Mouse (Mus musculus) layer of hippocampus, adult 2 months (tissue): ENCODE data around the gene Zyx. TPM values are rescaled to one million over a fixed set of nuclear protein-coding genes. Genes with fewer than 3 reads are reported as not detected.
A peak's percentile ranks its signal among the peaks of the same experiment; 100 is the strongest.

Source experiments
- DNase-seq, 2 experiments: peaks; one replicate each; pipeline ENCODE4 v3.0.0; 2022; ENCODE audit warnings: low spot score in 2 of 2
- H3K27ac ChIP-seq: fragments of 200-600 bp; 2 replicates; pipeline ENCODE4 v1.8.1; 2022
- H3K4me3 ChIP-seq: fragments of 200-600 bp; 2 replicates; pipeline ENCODE4 v1.8.1; 2022; ENCODE audit warnings: mild to moderate bottlenecking
- CTCF ChIP-seq: fragments of 200-600 bp; conservative IDR thresholded peaks from 2 replicates; pipeline ENCODE4 v1.8.1; 2022; ENCODE audit warnings: antibody characterized with exemption, mild to moderate bottlenecking, moderate library complexity
- total RNA-seq, 2 experiments: library from RNA; stranded (reverse); gene quantifications; 2 replicates each; pipeline ENCODE4 v1.2.3; 2021

Zyx gene
- total RNA-seq, 2 experiments from 2014 or later, result 44.3 to 44.5 TPM

- Histone ChIP-seq H3K4me3 (no peak overlapping the region), H3K27ac (no peak overlapping the region; the same call in 1 of the 2 replicates)
- no peak for TF ChIP-seq CTCF
Measured at GRCm38 (mm10) chr6:42353180-42353579, 3.8 kb downstream of the Zyx start.

GRCm38 (mm10) chr6:42354076-42355019 is 4.9 kb downstream of the Zyx start:
- TF ChIP-seq CTCF, result no peak
- DNase-seq, result no peak
- Histone ChIP-seq H3K27ac (peak overlapping the region; percentile 28; the same call in 1 of the 2 replicates), H3K4me3 (no peak overlapping the region)

More at GRCm38 (mm10) chr6:42353180-42353579, 3.8 kb downstream of the Zyx start:
- no peak for DNase-seq

GRCm38 (mm10) chr6:42355366-42355765 is 5.9 kb downstream of the Zyx start:
- Histone ChIP-seq H3K27ac (no peak overlapping the region), H3K4me3 (no peak overlapping the region)
- no peak for DNase-seq
- TF ChIP-seq CTCF, result no peak

GRCm38 (mm10) chr6:42355794-42356600 is 6.6 kb downstream of the Zyx start:
- no peak overlapping the region for H3K4me3 ChIP-seq
- no peak for TF ChIP-seq CTCF
- no peak for DNase-seq
- no peak overlapping the region for H3K27ac ChIP-seq

GRCm38 (mm10) chr6:42356913-42357312 is 7.5 kb downstream of the Zyx start:
- no peak for TF ChIP-seq CTCF
- no peak overlapping the region for H3K4me3 ChIP-seq
- no peak for DNase-seq

GRCm38 (mm10) chr6:42357901-42358300 is 8.5 kb downstream of the Zyx start:
- Histone ChIP-seq H3K4me3 (no peak overlapping the region), H3K27ac (no peak overlapping the region)
- DNase-seq, result no peak
- no peak for TF ChIP-seq CTCF

More at GRCm38 (mm10) chr6:42356913-42357312, 7.5 kb downstream of the Zyx start:
- H3K27ac ChIP-seq, result no peak overlapping the region

- TF ChIP-seq CTCF, result no peak
- DNase-seq, result no peak
- Histone ChIP-seq H3K4me3 (no peak overlapping the region), H3K27ac (no peak overlapping the region)
Measured at GRCm38 (mm10) chr6:42358901-42359300, 9.5 kb downstream of the Zyx start.

GRCm38 (mm10) chr6:42359364-42360147 is 10.1 kb downstream of the Zyx start:
- Histone ChIP-seq H3K4me3 (no peak overlapping the region), H3K27ac (no peak overlapping the region)
- no peak for TF ChIP-seq CTCF
- DNase-seq, result no peak

GRCm38 (mm10) chr6:42360231-42360840 is 10.9 kb downstream of the Zyx start:
- DNase-seq, result no peak
- Histone ChIP-seq H3K27ac (no peak overlapping the region), H3K4me3 (no peak overlapping the region)
- TF ChIP-seq CTCF, result no peak

- DNase-seq, result no peak
- TF ChIP-seq CTCF, result no peak
- Histone ChIP-seq H3K27ac (no peak overlapping the region), H3K4me3 (no peak overlapping the region)
Measured at GRCm38 (mm10) chr6:42361041-42361895, 11.8 kb downstream of the Zyx start.

GRCm38 (mm10) chr6:42362074-42362473 is 12.6 kb downstream of the Zyx start:
- H3K27ac ChIP-seq, result no peak overlapping the region
- no peak for DNase-seq
- TF ChIP-seq CTCF, result no peak
- H3K4me3 ChIP-seq, result no peak overlapping the region
